Mouse (Mus musculus): ENCODE measurements at regions not wholly inside any gene's neighbourhood (a gene's known extent, or its start where the extent isn't known, plus 50 kb on each side); places are given as distances from the start of the nearest gene placed in this dataset.
A peak's percentile ranks its signal among the peaks of the same experiment; 100 is the strongest.

DNA sequence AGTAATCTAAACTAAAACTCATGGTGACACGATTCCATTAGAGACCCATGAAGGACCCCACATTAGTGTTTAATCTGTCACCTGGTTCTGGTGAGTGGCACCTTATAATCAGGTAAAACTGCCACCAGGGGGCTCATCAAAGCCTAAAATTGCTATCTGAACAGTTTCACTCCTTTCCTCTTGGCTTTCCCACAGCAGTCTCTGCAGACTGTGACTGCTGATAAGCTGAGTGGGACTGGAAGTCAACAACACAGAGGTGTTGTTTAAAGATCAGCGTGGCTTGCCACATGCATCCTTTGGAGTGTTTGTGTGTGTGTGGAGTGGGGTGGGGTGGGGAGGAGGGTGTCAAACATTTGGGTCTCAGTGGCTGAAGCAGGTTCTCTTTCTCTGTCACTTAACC lies 101.6 kb downstream of the Otud1 start:
- TF ChIP-seq CTCF (IDR thresholded peaks at IDR 0.05; ENCODE audit: low read depth): peak; percentile 37
- no peak for TF ChIP-seq EP300 (optimal IDR thresholded peaks at IDR 0.05)

All from stomach, postnatal 0 days (tissue).